Mouse (Mus musculus): ENCODE measurements around the gene Wfdc6b.
"Not testable (repeated sequence)": the region's sequence is repeated elsewhere in the genome, so short reads cannot be mapped to it uniquely, and the experiment has no call there.

The Wfdc6b gene

GRCm38 (mm10) chr2:164613471-164613870 is at the start of gene Wfdc6b, which contains the start of gene Wfdc8:
Gene Wfdc6b, plus strand, starts transcription at chr2:164613522.
Gene Wfdc8, minus strand, starts transcription at chr2:164613626.
- peak; percentile 36 for DNase-seq (ENCODE audit: low spot score)

GRCm38 (mm10) chr2:164564346-164564745 is 49.0 kb upstream of the Wfdc6b start:
- no peak for DNase-seq (ENCODE audit: low spot score)

GRCm38 (mm10) chr2:164566997-164567396 is 46.3 kb upstream of the Wfdc6b start:
- DNase-seq (ENCODE audit: low spot score), result no peak

- no peak for DNase-seq (ENCODE audit: low spot score)
These were observed 45.9 kb upstream of the Wfdc6b start for GRCm38 (mm10) chr2:164567460-164567859.

- not testable (repeated sequence) for DNase-seq (ENCODE audit: low spot score)
These were observed 40.0 kb upstream of the Wfdc6b start, which contains the start of gene Spint3 for GRCm38 (mm10) chr2:164573359-164573758. Gene Spint3, minus strand, starts transcription at chr2:164573459.

- DNase-seq (ENCODE audit: low spot score), result not testable (repeated sequence)
These were observed 28.1 kb upstream of the Wfdc6b start, which contains the start of gene Wfdc6a for GRCm38 (mm10) chr2:164585025-164585725. Gene Wfdc6a, minus strand, starts transcription at chr2:164585447.

- DNase-seq (ENCODE audit: low spot score), result no peak
These were observed 21.3 kb upstream of the Wfdc6b start for GRCm38 (mm10) chr2:164592014-164592413.

- DNase-seq (ENCODE audit: low spot score), result no peak
These were observed 19.8 kb upstream of the Wfdc6b start, which contains the start of gene Eppin for GRCm38 (mm10) chr2:164593494-164593893. Gene Eppin, minus strand, starts transcription at chr2:164593594.

- no peak for DNase-seq (ENCODE audit: low spot score)
These were observed 13.1 kb upstream of the Wfdc6b start for GRCm38 (mm10) chr2:164600179-164600578.

GRCm38 (mm10) chr2:164603482-164603881 is 9.8 kb upstream of the Wfdc6b start:
- DNase-seq (ENCODE audit: low spot score), result no peak

- DNase-seq (ENCODE audit: low spot score), result no peak
These were observed 8.9 kb upstream of the Wfdc6b start for GRCm38 (mm10) chr2:164604411-164604810.

- DNase-seq (ENCODE audit: low spot score), result no peak
These were observed 4.5 kb upstream of the Wfdc6b start for GRCm38 (mm10) chr2:164608781-164609180.

GRCm38 (mm10) chr2:164615386-164615785 is 2.1 kb downstream of the Wfdc6b start:
- no peak for DNase-seq (ENCODE audit: low spot score)

- DNase-seq (ENCODE audit: low spot score), result no peak
These were observed 5.7 kb downstream of the Wfdc6b start for GRCm38 (mm10) chr2:164619050-164619449.

GRCm38 (mm10) chr2:164621775-164622174 is 8.5 kb downstream of the Wfdc6b start:
- no peak for DNase-seq (ENCODE audit: low spot score)

- DNase-seq (ENCODE audit: low spot score), result no peak
These were observed 21.9 kb downstream of the Wfdc6b start for GRCm38 (mm10) chr2:164635266-164635665.

GRCm38 (mm10) chr2:164638696-164639095 is 25.4 kb downstream of the Wfdc6b start, which contains the start of gene Wfdc16:
Gene Wfdc16, minus strand, starts transcription at chr2:164638796.
- DNase-seq (ENCODE audit: low spot score), result no peak

- no peak for DNase-seq (ENCODE audit: low spot score)
These were observed 27.8 kb downstream of the Wfdc6b start for GRCm38 (mm10) chr2:164641129-164641528.

- DNase-seq (ENCODE audit: low spot score), result no peak
These were observed 28.8 kb downstream of the Wfdc6b start for GRCm38 (mm10) chr2:164641881-164642673.

GRCm38 (mm10) chr2:164655858-164656257 is 42.5 kb downstream of the Wfdc6b start, which contains the start of gene Wfdc10:
Gene Wfdc10, plus strand, starts transcription at chr2:164656046.
- DNase-seq (ENCODE audit: low spot score), result peak; percentile 48

- no peak for DNase-seq (ENCODE audit: low spot score)
These were observed 43.2 kb downstream of the Wfdc6b start, which contains the start of gene Wfdc9 for GRCm38 (mm10) chr2:164656483-164656882. Gene Wfdc9, minus strand, starts transcription at chr2:164656583.

- no peak for DNase-seq (ENCODE audit: low spot score)
These were observed 51.5 kb downstream of the Wfdc6b start for GRCm38 (mm10) chr2:164664851-164665250.
